19 mouse cellular contexts compared by ENCODE assay signal in the genomic region with DNA sequence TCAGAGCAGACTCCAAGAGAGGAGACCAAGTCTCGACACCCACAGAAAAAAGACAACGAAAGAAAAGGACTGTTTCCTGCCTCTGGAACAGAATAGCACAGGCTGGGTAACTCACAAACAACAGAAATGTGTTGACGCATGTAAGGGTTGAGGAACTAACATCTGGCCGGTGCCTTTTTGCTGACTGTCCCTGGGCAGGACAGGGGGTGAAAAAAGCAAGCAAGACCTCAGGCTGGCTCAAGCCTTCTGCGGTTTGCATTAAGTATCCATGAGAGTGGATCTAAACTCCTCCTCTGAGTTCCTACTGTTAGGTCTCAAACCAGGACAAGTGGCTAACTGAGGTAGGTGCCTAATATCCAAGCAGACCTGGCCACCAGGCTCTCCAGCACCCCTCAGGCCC.
"Had no signal": no experiment of that assay in that cellular context is flagged by ENCODE, and none has a peak within 500 bp of the region (broad histone marks: within the 10 kb centered on the region; RNA-seq: fewer than 3 reads in every experiment).

No protein-coding gene starts in this region.

- H3K4me3 ChIP-seq: midbrain, embryonic 10.5 days; midbrain, embryonic 12.5 days; myocyte; neural tube, embryonic 13.5 days; neural tube, embryonic 15.5 days had no signal

- H3K9me3 ChIP-seq: midbrain, embryonic 10.5 days; midbrain, embryonic 12.5 days; neural tube, embryonic 13.5 days; neural tube, embryonic 15.5 days had no signal

- H3K27ac ChIP-seq: midbrain, embryonic 10.5 days; midbrain, embryonic 12.5 days; neural tube, embryonic 13.5 days; neural tube, embryonic 15.5 days had no signal

- ATAC-seq: midbrain, embryonic 16.5 days had no signal

- DNase-seq: lung, adult 18-20 months; lung, embryonic 14.5 days; lung, postnatal 10 days; lung, postnatal 4 days; midbrain, embryonic 14.5 days; retina, postnatal 1 day; right cerebral cortex, adult 18-20 months; right cerebral cortex, postnatal 25 days; right cerebral cortex, postnatal 4 days; spleen, adult 18-20 months; thymus, adult 18-20 months; thymus, postnatal 14 days; thymus, postnatal 36 days had no signal

- H3K9ac ChIP-seq: lung, embryonic 14.5 days; midbrain, embryonic 12.5 days; neural tube, embryonic 13.5 days; neural tube, embryonic 15.5 days had no signal

- H3K27me3 ChIP-seq: midbrain, embryonic 12.5 days; neural tube, embryonic 13.5 days; neural tube, embryonic 15.5 days had no signal

- H3K4me2 ChIP-seq: lung, embryonic 14.5 days; midbrain, embryonic 12.5 days; neural tube, embryonic 13.5 days; neural tube, embryonic 15.5 days had no signal

- H3K4me1 ChIP-seq: midbrain, embryonic 10.5 days; midbrain, embryonic 12.5 days; neural tube, embryonic 13.5 days; neural tube, embryonic 15.5 days had no signal
